Mouse (Mus musculus) retina, postnatal 1 day (tissue): ENCODE measurements around the gene Tmcc3.

Source experiments
- DNase-seq: peaks from one replicate; pipeline ENCODE4 v3.0.0-alpha.2; 2012

Tmcc3 gene

GRCm38 (mm10) chr10:94311511-94312006, at the start of gene Tmcc3:
Gene Tmcc3 (plus strand): TSS chr10:94311949.
- DNase-seq = no peak

GRCm38 (mm10) chr10:94262646-94263045, 49.1 kb upstream of the Tmcc3 start:
- DNase-seq = no peak

DNA sequence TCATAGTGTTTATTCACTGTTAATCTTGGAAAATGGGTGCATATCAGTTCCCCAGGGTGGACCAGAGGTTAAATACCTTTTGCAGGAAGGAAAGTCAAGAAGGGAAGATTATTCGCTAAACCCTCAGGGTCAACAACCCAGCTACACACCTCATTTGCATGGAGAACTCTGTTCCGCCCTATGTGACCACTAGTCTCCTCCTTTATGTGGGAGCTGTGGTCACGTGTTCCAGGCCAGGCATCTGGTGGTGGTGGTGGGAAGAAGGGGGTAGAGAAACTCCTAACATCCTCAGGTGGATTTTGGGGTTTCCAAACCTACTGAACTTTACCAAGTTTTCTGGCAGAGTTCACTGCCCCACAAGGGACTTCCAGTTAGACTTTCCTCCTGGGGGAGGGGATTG, 48.5 kb upstream of the Tmcc3 start:
- DNase-seq = no peak

DNA sequence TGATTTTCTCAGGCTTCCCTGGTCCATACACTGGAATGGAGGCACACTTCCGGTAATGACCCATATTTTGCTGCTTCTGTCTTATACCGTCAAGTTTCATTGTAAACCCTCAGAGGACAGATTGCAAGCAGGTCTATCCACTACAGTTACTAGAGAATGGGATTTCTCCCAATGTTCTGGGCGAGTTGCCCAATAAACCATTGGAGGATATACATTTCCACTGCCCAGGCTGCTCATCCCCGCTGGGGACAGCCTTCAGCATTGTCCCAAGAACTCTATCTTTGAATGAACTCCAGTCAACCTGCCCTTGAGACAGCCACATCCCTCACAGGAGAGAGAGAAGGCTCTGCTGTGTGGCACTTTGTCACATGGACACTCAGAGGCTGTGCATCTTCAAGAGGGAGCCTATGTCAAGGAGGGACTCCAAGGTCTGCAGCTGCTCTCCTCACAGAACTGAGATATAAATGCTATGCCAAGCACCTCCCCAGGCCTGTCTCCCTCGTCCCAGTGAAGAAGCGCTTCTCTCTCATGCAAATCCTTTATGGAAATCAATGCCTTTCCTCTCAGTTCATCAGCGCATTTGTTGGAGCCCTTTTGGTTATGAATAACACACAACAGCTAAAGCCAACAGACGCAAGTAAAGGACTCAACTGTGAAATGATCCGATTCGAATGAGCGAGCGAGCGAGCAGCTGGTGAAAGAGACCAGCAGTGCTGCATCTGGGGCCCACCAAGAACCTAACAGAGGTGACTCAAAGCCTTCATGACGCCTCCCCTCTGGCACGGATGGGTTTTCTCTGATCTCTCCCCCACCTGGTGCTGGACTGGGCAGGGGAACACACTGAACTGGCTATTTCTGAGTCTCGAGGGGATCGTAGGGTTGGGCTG, 45.9 kb upstream of the Tmcc3 start:
- DNase-seq = peak; percentile 22

GRCm38 (mm10) chr10:94275321-94275720, 36.4 kb upstream of the Tmcc3 start:
- no peak for DNase-seq

DNA sequence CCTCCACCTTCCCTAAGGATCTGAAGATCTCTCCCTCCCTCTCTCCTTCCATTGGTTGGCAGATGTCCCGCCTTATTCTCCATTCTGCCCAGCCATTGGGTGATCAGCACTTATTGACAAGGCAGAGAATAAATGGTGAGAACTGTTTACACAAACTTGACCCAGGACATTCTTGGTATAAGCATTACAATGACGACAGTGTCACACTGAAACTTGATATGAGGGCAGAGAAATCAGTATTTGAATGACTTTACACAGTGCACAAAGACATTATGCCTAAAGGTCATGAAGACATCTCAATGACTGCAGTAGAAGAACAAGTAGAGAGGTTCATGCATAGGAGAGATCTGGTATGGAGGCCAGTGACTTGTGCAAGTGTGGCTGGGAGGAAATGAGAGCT, 35.2 kb upstream of the Tmcc3 start:
- no peak for DNase-seq

DNA sequence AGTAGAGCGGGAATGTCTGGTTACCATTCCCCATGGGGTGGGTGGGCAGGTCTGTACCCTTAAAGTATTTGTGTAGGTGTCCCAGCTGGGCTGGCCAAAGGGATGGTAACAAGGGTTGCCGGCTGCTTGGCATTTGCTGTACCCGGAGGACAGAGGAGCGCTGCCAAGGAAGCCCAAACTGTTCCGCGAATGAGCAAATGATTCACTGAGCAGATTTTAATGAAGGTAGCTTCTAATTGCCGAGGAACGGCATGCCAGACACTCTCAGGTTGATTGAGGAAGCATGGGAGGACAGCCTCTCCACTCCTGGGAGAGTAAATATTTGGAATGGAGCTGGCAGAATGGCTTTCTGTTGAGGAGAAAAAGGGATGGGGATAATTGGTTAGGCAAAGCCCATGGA, 29.6 kb upstream of the Tmcc3 start:
- DNase-seq = no peak

DNA sequence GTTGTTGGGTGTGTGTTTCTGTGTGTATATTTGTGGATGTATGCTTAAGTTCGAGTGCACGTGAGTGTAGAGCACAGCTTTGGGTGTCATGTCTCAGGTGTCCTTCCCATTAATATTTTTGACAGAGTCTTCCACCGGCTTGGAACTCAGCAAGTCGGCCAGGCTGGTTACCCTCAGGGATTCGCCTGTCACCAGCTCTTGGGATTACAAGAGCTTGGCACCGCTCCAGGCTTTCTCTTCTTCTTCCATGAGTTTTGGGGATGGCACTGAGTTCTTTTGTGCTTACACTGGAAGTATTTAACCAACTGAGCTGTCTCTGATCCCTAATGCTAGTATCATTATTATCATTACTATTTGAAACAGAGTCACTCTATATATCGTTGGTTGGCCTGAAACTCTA, 29.0 kb upstream of the Tmcc3 start:
- no peak for DNase-seq

DNA sequence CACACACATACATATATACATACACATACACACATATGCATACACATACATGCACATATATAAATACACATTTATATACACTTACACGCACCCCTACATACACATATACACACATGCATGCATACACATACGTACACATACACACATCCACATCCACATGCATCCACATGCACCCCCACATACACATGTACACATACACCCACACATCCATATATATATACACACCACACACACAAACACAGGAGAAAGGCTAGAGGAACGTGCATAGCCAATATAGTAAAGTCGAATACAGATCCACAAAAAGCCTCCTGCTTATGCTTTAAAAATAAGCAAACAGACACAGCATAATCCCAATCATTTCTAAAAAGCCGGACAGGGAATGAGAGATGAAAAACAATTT, 17.3 kb upstream of the Tmcc3 start:
- no peak for DNase-seq

GRCm38 (mm10) chr10:94294933-94295750, 16.6 kb upstream of the Tmcc3 start:
- DNase-seq = peak; percentile 66

DNA sequence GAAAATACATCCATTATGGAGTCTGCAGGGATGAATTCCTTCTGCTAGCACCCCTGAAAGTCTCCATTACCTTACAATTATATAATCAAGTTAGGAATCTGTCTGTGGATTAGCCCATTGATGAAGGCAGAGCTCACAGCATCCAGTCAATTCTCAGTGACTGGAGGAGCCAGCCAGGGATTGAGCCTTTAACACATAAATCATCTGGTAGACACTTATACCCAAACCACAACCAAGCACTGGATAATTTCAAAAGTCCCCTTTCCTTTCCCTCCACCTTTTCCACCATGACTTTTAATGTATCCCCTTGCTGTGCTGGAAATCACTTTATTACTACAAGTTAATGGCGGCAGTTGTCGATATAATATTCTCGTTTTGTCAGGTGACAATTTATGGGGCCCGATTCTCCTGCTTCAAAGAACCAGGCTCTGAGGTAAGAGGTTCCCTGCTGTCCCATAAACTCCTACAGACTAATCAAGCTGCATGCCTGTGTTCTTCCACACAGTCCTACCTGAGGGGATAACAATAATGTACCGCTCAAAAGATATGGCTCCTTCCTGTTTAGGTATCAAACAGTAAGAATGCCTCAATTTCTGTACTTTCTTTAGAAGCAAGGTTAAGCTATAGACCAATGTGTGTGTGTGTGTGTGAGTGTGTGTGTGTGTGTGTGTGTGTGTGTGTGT, 15.7 kb upstream of the Tmcc3 start:
- no peak for DNase-seq

GRCm38 (mm10) chr10:94298471-94298870, 13.3 kb upstream of the Tmcc3 start, which contains the start of gene Gm4792:
Gene Gm4792 (minus strand): TSS chr10:94298703.
- DNase-seq = peak; percentile 83

DNA sequence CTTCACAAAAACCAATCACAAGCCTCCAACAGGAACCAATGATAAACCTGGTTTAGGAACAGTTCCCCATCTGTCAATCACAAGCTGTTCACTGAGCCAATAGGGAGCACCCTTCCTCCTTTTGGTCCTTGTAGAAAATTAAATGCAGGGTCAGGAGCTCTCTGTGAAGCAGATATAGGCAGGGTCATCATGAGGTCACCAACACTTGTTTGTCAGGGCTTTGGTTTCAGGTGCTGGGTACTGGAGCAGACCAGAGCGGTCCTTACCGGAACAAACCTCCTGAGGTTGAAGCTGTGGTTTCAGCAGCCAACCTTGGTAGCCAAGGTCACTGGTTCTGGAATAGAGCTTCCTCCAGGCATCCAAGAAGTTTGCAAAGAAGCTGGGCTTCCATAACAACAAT, 12.4 kb upstream of the Tmcc3 start:
- DNase-seq = no peak

DNA sequence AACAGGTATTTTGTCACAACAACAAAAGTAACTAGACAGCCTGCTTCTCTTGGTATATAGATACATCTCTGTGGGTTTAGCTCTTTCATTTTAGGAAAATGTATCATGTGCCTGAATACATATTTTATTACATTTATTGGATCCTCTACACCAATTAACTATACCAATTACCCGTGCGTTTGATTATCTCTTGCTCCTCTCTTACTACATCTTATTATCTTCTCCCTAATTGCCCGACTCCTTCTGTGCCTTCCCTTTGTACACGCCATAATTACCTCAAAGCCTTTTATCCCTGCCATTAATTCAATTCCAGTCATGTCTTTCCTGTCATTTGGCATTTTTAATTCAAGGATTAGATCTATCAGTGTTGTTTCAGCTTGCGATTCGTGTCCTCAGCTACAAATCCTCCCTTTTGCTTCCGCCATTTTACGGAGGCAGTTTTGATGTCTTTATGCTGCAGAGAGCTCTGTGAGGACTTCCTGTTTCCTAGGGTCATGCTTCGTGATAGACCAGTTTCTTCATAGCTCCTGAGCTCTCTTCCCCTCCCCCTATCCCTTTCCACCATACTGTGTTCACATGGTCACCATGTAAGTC, 7.6 kb upstream of the Tmcc3 start:
- peak; percentile 82 for DNase-seq

DNA sequence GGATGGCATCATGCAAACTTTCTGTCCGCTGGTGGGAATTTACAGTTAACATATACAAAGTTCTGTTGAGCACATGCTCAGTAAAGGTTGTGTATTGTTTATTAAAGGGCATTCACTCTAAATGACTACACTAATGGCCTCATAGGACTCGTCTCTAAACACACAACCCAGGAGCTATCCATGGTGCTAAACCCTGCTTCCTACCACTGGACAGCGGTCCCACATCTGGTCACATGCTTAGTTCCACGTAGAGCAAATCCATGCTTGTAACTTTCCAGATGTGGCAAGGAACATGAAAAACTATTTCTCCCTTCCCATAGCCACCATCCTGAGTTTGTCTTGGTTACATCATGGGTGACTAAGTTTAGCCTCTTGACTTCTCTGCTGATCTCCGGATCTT, 6.2 kb upstream of the Tmcc3 start:
- peak; percentile 35 for DNase-seq

- DNase-seq = no peak
Measured at GRCm38 (mm10) chr10:94310499-94311267, 1.1 kb upstream of the Tmcc3 start.

- peak; percentile 72 for DNase-seq
Measured at GRCm38 (mm10) chr10:94312007-94312715, 412 bp downstream of the Tmcc3 start.

DNA sequence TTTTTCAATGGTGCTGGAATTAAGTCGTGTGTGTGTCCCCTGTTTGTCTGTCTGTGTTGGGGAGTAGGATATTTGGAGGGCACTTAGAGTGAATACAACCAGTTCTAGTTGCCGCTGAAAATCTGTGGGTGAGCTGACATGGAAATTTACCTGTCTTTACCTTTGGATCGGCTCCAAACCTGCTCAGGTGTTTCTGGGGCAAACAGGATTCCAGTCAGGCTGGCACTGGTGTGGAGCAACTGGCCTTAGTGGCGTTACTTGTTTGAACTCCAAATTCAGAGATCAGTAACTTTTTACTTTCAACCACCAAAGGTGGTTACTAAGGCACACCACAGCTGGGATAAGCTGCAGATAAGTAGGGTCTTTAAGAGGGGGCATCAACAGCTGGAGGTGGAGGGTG, 1.4 kb downstream of the Tmcc3 start:
- no peak for DNase-seq

GRCm38 (mm10) chr10:94318574-94318973, 6.8 kb downstream of the Tmcc3 start:
- DNase-seq = peak; percentile 26

- peak; percentile 33 for DNase-seq
Measured at GRCm38 (mm10) chr10:94329962-94330361, 18.2 kb downstream of the Tmcc3 start.
